ENCODE assay signal across 24 mouse cellular contexts in genomic region chr5:135080539-135080938, GRCm38 (mm10). TPM values are rescaled to one million over a fixed set of nuclear protein-coding genes. Genes with fewer than 3 reads are reported as not detected.
"Had no signal": no experiment of that assay in that cellular context is flagged by ENCODE, and none has a peak within 500 bp of the region (broad histone marks: within the 10 kb centered on the region; RNA-seq: fewer than 3 reads in every experiment).

No protein-coding gene starts in this region.

- H3K27ac ChIP-seq: gastrocnemius, adult 2 months; heart, embryonic 10.5 days; hindbrain, embryonic 10.5 days; hindbrain, embryonic 12.5 days; hindbrain, embryonic 14.5 days; intestine, embryonic 15.5 days; layer of hippocampus, adult 2 months; left cerebral cortex, adult 2 months; limb, embryonic 10.5 days; limb, embryonic 12.5 days; liver, embryonic 12.5 days; liver, embryonic 14.5 days had no signal

- H3K4me3 ChIP-seq: gastrocnemius, adult 2 months; heart, embryonic 10.5 days; heart, embryonic 12.5 days; hindbrain, embryonic 10.5 days; hindbrain, embryonic 12.5 days; intestine, embryonic 15.5 days; layer of hippocampus, adult 2 months; left cerebral cortex, adult 2 months; limb, embryonic 10.5 days; limb, embryonic 12.5 days; liver, embryonic 12.5 days had no signal

- H3K4me2 ChIP-seq: heart, embryonic 12.5 days; hindbrain, embryonic 12.5 days; hindbrain, embryonic 14.5 days; intestine, embryonic 15.5 days; limb, embryonic 12.5 days; liver, embryonic 12.5 days had no signal

- H3K36me3 ChIP-seq: heart, embryonic 10.5 days; heart, embryonic 12.5 days; intestine, embryonic 15.5 days; liver, embryonic 12.5 days had no signal

- DNase-seq: gastrocnemius, adult 2 months; gastrocnemius, postnatal 10 days; gastrocnemius, postnatal 25 days; heart, adult 18-20 months; heart, postnatal 10 days; heart, postnatal 4 days; kidney, postnatal 10 days; liver had no signal

- H3K9me3 ChIP-seq: heart, embryonic 10.5 days; heart, embryonic 12.5 days; hindbrain, embryonic 10.5 days; hindbrain, embryonic 12.5 days; intestine, embryonic 15.5 days; limb, embryonic 10.5 days; limb, embryonic 12.5 days; liver, embryonic 12.5 days had no signal

- ATAC-seq: forebrain, embryonic 16.5 days; hindbrain, embryonic 16.5 days; inflammation-experienced regulatory T-cells, adult 6 months; intestine, embryonic 15.5 days; intestine, postnatal 0 days; liver, embryonic 12.5 days had no signal

- H3K9ac ChIP-seq: heart, embryonic 12.5 days; hindbrain, embryonic 12.5 days; hindbrain, embryonic 14.5 days; intestine, embryonic 15.5 days; limb, embryonic 12.5 days; liver, embryonic 12.5 days; liver, embryonic 14.5 days had no signal

- H3K27me3 ChIP-seq: intestine, embryonic 15.5 days had no signal

RNA-seq across cellular contexts. Expression of gene Vps37d, which starts 2.5 kb away (rescaled TPM):
- polyA plus RNA-seq: inflammation-experienced regulatory T-cells, adult 6 months had no signal

RNA-seq across cellular contexts. Expression of gene Mlxipl, which starts 9.2 kb away (rescaled TPM):
- polyA plus RNA-seq: inflammation-experienced regulatory T-cells, adult 6 months had no signal
